Mouse (Mus musculus) heart, embryonic 15.5 days (tissue): Measurements from ENCODE around the gene Naa35. TPM values are rescaled to one million over a fixed set of nuclear protein-coding genes. Genes with fewer than 3 reads are reported as not detected.

Experiments used
- polyA plus RNA-seq: library from polyadenylated mRNA; unstranded; fragments of >200 nt; fragmentation: Nextera tagmentation; extraction: Ambion mirVana; gene quantifications from 2 replicates; pipeline ENCODE4 v1.2.1, GENCODE M21; 2015

The Naa35 gene
- polyA plus RNA-seq, 1 experiment from 2014 or later = 85.3 TPM

Other genes with a start within 250 kb of the Naa35 start
- 11.7 and 13.2 TPM in 2 replicates for gene Agtpbp1, start within 50 bp of the Naa35 start, polyA plus RNA-seq
- 40.4 and 41.1 TPM in 2 replicates for gene Golm1, start 90.6 kb downstream of the Naa35 start, polyA plus RNA-seq
- gene 4921517D22Rik, start 108.8 kb downstream of the Naa35 start, polyA plus RNA-seq = not detected in 2 replicates
- 0.03 TPM in 2 replicates for gene Spata31d1a, start 125.1 kb downstream of the Naa35 start, polyA plus RNA-seq
- not detected in 2 replicates for gene Spata31d1b, start 127.0 kb downstream of the Naa35 start, polyA plus RNA-seq
- not detected in 2 replicates for gene Spata31d1d, start 146.5 kb downstream of the Naa35 start, polyA plus RNA-seq
- gene 1700014D04Rik, start 161.5 kb downstream of the Naa35 start, polyA plus RNA-seq = 0.04 TPM in 1 of 2 replicates, not detected in the other
- 217 and 232 TPM in 2 replicates for gene Isca1, start 184.6 kb downstream of the Naa35 start, polyA plus RNA-seq
- not detected in 2 replicates for gene Gm49354, start 197.0 kb downstream of the Naa35 start, polyA plus RNA-seq
- gene Tut7, start 237.9 kb downstream of the Naa35 start, polyA plus RNA-seq = 34.4 and 36.0 TPM in 2 replicates